Mouse (Mus musculus) NIH3T3 (cell line): Measurements from ENCODE around the gene Tuba3a.

Source experiments
- DNase-seq: peaks from one replicate; pipeline ENCODE4 v3.0.0-alpha.2; 2012; ENCODE audit warnings: low read depth

Tuba3a gene

GRCm38 (mm10) chr6:125266091-125266490 lies 19.8 kb downstream of the Tuba3a start:
- DNase-seq: no peak

GRCm38 (mm10) chr6:125265239-125265638 lies 20.6 kb downstream of the Tuba3a start:
- no peak for DNase-seq

- no peak for DNase-seq
Observed at GRCm38 (mm10) chr6:125264219-125264618, 21.6 kb downstream of the Tuba3a start.

GRCm38 (mm10) chr6:125260006-125260555 lies 25.8 kb downstream of the Tuba3a start:
- no peak for DNase-seq

- peak; percentile 56 for DNase-seq
Observed at GRCm38 (mm10) chr6:125256222-125256966, 29.4 kb downstream of the Tuba3a start.

GRCm38 (mm10) chr6:125255516-125256044 lies 30.3 kb downstream of the Tuba3a start:
- DNase-seq: peak; percentile 83

GRCm38 (mm10) chr6:125253863-125254715 lies 31.8 kb downstream of the Tuba3a start:
- DNase-seq: no peak

- DNase-seq: peak; percentile 68
Observed at GRCm38 (mm10) chr6:125252711-125253110, 33.1 kb downstream of the Tuba3a start.

- no peak for DNase-seq
Observed at GRCm38 (mm10) chr6:125252285-125252684, 33.6 kb downstream of the Tuba3a start.

GRCm38 (mm10) chr6:125244551-125244950 lies 41.3 kb downstream of the Tuba3a start:
- DNase-seq: no peak

GRCm38 (mm10) chr6:125241566-125241965 lies 44.3 kb downstream of the Tuba3a start:
- DNase-seq: no peak

- DNase-seq: no peak
Observed at GRCm38 (mm10) chr6:125240617-125241016, 45.2 kb downstream of the Tuba3a start.

- no peak for DNase-seq
Observed at GRCm38 (mm10) chr6:125239547-125239946, 46.3 kb downstream of the Tuba3a start.

- peak; percentile 45 for DNase-seq
Observed at GRCm38 (mm10) chr6:125238396-125238795, 47.4 kb downstream of the Tuba3a start.

GRCm38 (mm10) chr6:125237421-125237820 lies 48.4 kb downstream of the Tuba3a start:
- DNase-seq: no peak

- DNase-seq: no peak
Observed at GRCm38 (mm10) chr6:125236782-125237181, 49.1 kb downstream of the Tuba3a start, which contains the start of gene Cd27. Cd27 (minus strand) TSS chr6:125237010.

GRCm38 (mm10) chr6:125236341-125236740 lies 49.5 kb downstream of the Tuba3a start:
- DNase-seq: no peak

- DNase-seq: no peak
Observed at GRCm38 (mm10) chr6:125234520-125234828, 51.4 kb downstream of the Tuba3a start.

GRCm38 (mm10) chr6:125233816-125234519 lies 51.9 kb downstream of the Tuba3a start:
- DNase-seq: peak; percentile 34

GRCm38 (mm10) chr6:125232516-125232915 lies 53.3 kb downstream of the Tuba3a start:
- DNase-seq: no peak

- no peak for DNase-seq
Observed at GRCm38 (mm10) chr6:125232045-125232437, 53.8 kb downstream of the Tuba3a start.
